Mouse (Mus musculus): ENCODE measurements around the gene H2-M10.2. TPM values are rescaled to one million over a fixed set of nuclear protein-coding genes. Genes with fewer than 3 reads are reported as not detected.
A peak's percentile ranks its signal among the peaks of the same experiment; 100 is the strongest.

H2-M10.2 gene
- total and polyA plus RNA-seq, 2 experiments from 2014 or later: not detected

DNA sequence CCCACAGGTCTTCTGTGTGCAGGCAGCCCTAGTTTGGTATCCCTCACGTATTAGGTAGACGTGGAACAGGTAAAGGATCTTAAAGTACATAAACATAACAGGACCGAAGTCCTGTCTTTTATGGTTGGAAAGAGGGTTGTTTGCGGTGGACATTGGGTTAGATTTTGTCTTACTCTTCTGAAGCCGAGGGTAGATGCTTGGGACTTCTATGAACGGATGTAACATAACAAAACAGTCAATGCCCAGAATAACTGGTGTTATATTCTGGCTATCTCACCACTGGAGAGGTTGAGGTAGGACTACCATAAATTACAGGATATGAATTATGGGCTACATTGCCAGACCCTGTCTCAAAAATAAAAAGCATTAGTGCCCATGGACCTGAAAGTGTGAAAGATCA lies 28.3 kb downstream of the H2-M10.2 start, which contains the start of gene Rpp21:
Gene Rpp21, minus strand, starts transcription at position 101 of the 400 bp plus-strand sequence.
- peak within 1 kb of the TSS; percentile 54 for H3K4me2 ChIP-seq (ENCODE audit: low read depth, low read length, poor library complexity, severe bottlenecking)
- peak within 1 kb of the TSS; percentile 80 for H3K4me3 ChIP-seq (ENCODE audit: low read depth, low read length)
- H3K9ac ChIP-seq (replicated peaks; ENCODE audit: low read length, poor library complexity, severe bottlenecking): peak within 1 kb of the TSS; percentile 95
- DNase-seq (ENCODE audit: low spot score) (no peak), ATAC-seq (ENCODE audit: low FRiP score) (no peak)
- no peaks in the 10 kb centered on the region for H3K27me3 ChIP-seq (ENCODE audit: insufficient read depth, low read length)
- 51% methylated on average over 6 of the region's 6 CpGs for WGBS
- no peak for TF ChIP-seq CTCF (IDR thresholded peaks at IDR 0.05)
- H3K4me1 ChIP-seq (ENCODE audit: insufficient read depth, low read length): 0 out of 2 replicates have a peak, but pooled peaks cover 4% of the 10 kb centered on the region
- H3K9me3 ChIP-seq (ENCODE audit: low read length): no peaks in the 10 kb centered on the region
- peaks cover 35% of the 10 kb centered on the region for H3K36me3 ChIP-seq (ENCODE audit: insufficient read depth, low read length)
- H3K27ac ChIP-seq (ENCODE audit: low read depth, low read length): peak within 1 kb of the TSS; percentile 94

DNA sequence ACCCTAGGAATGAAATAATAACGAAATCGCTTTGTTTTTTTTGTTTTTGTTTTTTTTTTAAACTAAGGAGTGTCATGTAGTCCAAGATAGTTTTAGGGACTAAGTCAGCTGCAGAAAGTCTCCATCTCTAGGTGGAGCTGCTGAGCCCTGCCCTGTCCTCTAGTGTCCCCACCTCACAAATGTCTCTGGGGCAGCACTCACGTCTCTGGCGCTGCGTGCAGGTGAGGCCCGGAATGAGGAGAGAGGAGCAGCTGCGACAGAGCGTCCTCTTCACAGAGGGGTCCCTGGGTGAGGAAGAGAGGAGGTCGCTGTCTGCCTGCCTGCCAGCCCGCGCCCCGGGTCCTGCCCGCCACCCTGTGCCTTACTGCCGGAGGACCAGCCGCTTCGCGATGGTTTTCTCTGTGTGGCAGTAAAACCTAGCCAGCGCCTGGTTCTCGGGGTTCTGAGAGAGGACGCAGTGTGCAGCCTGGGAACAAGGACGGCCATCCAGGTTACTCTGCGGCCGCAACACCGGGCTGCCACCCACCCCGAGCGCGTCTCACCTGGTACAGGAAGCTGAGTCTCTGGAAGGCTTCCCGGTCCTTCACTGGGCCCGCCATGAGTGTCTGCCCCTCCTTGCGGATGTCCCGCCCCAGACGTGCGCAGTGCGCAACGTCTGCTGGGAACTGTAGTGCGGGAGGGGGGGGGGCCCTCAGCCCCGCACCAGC lies 28.9 kb downstream of the H2-M10.2 start:
- Histone ChIP-seq H3K9ac (replicated peaks; ENCODE audit: low read length, poor library complexity, severe bottlenecking) (peak overlapping the region; percentile 95), H3K4me1 (ENCODE audit: insufficient read depth, low read length) (0 out of 2 replicates have a peak, but pooled peaks cover 4% of the 10 kb centered on the region), H3K36me3 (ENCODE audit: insufficient read depth, low read length) (peaks cover 35% of the 10 kb centered on the region), H3K9me3 (ENCODE audit: low read length) (no peaks in the 10 kb centered on the region), H3K27ac (ENCODE audit: low read depth, low read length) (peak overlapping the region; percentile 94), H3K27me3 (ENCODE audit: insufficient read depth, low read length) (0 out of 2 replicates have a peak, but pooled peaks cover 3% of the 10 kb centered on the region), H3K4me2 (ENCODE audit: low read depth, low read length, poor library complexity, severe bottlenecking) (peak overlapping the region; percentile 54), H3K4me3 (ENCODE audit: low read depth, low read length) (peak overlapping the region; percentile 80)
- TF ChIP-seq CTCF (IDR thresholded peaks at IDR 0.05): peak; percentile 83
- peak; percentile 87 for DNase-seq (ENCODE audit: low spot score)
- WGBS: under 1% methylated on average over 36 of the region's 37 CpGs
- peak; percentile 96 for ATAC-seq (ENCODE audit: low FRiP score)

DNA sequence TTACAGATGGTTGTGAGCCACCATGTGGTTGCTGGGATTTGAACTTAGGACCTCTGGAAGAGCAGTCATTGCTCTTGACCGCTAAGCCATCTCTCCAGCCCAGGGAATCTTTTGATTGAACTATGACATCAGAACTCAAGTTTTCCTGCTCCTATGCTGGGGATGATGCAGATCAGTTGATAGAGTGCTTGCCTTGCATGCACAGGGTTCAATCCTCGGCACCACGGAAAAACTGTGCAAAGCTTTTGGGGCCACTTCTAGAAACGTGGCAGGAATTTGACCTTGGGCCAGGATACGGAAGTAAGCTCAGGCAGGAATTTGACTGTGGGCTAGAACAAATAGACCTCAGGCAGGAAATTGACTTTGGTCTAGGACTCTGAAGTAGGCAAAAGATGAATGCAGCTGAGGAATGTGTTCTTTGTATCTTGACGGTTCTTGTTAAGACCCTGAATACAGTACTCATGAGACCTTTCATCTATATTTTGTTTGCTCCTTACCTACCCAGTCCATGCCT lies 33.1 kb downstream of the H2-M10.2 start:
- WGBS: 60% methylated on average over 6 of the region's 6 CpGs
- H3K4me1 ChIP-seq (ENCODE audit: insufficient read depth, low read length): 0 out of 2 replicates have a peak, but pooled peaks cover 4% of the 10 kb centered on the region
- H3K4me3 ChIP-seq (ENCODE audit: low read depth, low read length): no peak overlapping the region
- DNase-seq (ENCODE audit: low spot score) (no peak), ATAC-seq (ENCODE audit: low FRiP score) (no peak)
- H3K4me2 ChIP-seq (ENCODE audit: low read depth, low read length, poor library complexity, severe bottlenecking): no peak overlapping the region
- no peak overlapping the region for H3K27ac ChIP-seq (ENCODE audit: low read depth, low read length)
- no peak for TF ChIP-seq CTCF (IDR thresholded peaks at IDR 0.05)
- H3K9me3 ChIP-seq (ENCODE audit: low read length): no peaks in the 10 kb centered on the region
- H3K27me3 ChIP-seq (ENCODE audit: insufficient read depth, low read length): 0 out of 2 replicates have a peak, but pooled peaks cover 7% of the 10 kb centered on the region
- peaks cover 6% of the 10 kb centered on the region; the same call in 1 of the 2 replicates for H3K36me3 ChIP-seq (ENCODE audit: insufficient read depth, low read length)
- H3K9ac ChIP-seq (replicated peaks; ENCODE audit: low read length, poor library complexity, severe bottlenecking): no peak overlapping the region

DNA sequence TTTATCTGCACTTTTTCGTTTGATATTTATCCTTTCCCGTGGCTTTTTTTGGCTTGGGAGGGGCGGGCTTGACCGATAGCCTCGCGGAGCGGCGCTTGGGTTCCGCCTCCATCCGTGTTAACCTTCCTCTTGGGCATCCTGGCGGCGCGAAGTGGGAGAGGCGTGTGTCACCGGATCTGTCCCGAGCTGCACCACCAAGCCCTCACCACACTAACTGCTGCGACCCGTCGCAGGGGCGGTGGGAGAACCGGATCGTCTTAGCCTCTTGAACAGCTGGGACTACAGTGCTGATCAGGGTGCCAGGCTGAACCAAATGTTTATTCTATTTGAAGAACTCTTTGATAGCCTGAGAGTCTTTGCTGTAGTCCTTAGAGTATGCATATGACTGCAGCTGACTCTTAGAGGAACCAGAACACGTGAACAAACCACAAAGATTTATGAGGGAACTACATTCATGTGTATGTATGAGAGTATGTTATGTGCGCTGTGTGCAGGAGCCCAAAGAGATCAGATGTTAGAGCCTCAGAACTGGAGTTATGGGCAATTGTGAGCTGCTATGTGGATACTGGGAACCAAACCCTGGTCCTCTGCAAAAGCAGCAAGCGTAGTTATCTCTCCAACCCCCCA lies 33.9 kb downstream of the H2-M10.2 start:
- no peak for DNase-seq (ENCODE audit: low spot score)
- 15% methylated on average over 25 of the region's 25 CpGs for WGBS
- Histone ChIP-seq H3K27ac (ENCODE audit: low read depth, low read length) (no peak overlapping the region), H3K4me1 (ENCODE audit: insufficient read depth, low read length) (0 out of 2 replicates have a peak, but pooled peaks cover 4% of the 10 kb centered on the region), H3K9ac (replicated peaks; ENCODE audit: low read length, poor library complexity, severe bottlenecking) (no peak overlapping the region), H3K4me3 (ENCODE audit: low read depth, low read length) (peak overlapping the region; percentile 17), H3K9me3 (ENCODE audit: low read length) (no peaks in the 10 kb centered on the region), H3K36me3 (ENCODE audit: insufficient read depth, low read length) (peaks cover 6% of the 10 kb centered on the region; the same call in 1 of the 2 replicates), H3K4me2 (ENCODE audit: low read depth, low read length, poor library complexity, severe bottlenecking) (peak overlapping the region; percentile 39), H3K27me3 (ENCODE audit: insufficient read depth, low read length) (0 out of 2 replicates have a peak, but pooled peaks cover 7% of the 10 kb centered on the region)
- TF ChIP-seq CTCF (IDR thresholded peaks at IDR 0.05): no peak
- ATAC-seq (ENCODE audit: low FRiP score): no peak

DNA sequence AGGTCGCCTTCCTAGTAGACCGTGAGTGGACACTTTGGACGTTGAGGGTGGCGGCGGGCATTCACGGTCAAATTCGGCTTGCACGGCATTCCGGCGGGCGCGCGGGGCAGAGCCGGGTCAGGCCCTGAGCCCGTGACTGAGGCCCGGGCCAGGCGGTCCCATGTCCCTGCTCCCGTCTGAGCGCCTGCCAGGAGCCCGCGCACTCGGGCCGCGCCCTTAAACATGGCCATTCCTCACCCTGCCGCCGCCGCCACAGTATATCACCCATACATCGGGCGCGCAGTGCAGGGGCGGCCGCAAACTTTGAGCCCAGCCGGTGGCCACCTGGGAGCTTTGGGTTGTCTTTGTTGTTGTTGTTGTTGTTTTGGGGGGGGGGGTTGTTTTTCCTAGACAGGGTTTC lies 37.4 kb downstream of the H2-M10.2 start:
- Histone ChIP-seq H3K27ac (ENCODE audit: low read depth, low read length) (no peak overlapping the region), H3K4me2 (ENCODE audit: low read depth, low read length, poor library complexity, severe bottlenecking) (no peak overlapping the region), H3K4me3 (ENCODE audit: low read depth, low read length) (no peak overlapping the region), H3K36me3 (ENCODE audit: insufficient read depth, low read length) (no peaks in the 10 kb centered on the region), H3K9ac (replicated peaks; ENCODE audit: low read length, poor library complexity, severe bottlenecking) (no peak overlapping the region), H3K27me3 (ENCODE audit: insufficient read depth, low read length) (0 out of 2 replicates have a peak, but pooled peaks cover 7% of the 10 kb centered on the region), H3K9me3 (ENCODE audit: low read length) (no peaks in the 10 kb centered on the region), H3K4me1 (ENCODE audit: insufficient read depth, low read length) (no peaks in the 10 kb centered on the region)
- WGBS: 27% methylated on average over 33 of the region's 33 CpGs
- DNase-seq (ENCODE audit: low spot score) (no peak), ATAC-seq (ENCODE audit: low FRiP score) (no peak)
- TF ChIP-seq CTCF (IDR thresholded peaks at IDR 0.05): no peak
